Mouse (Mus musculus): ENCODE data around the gene Kat14. TPM values are rescaled to one million over a fixed set of nuclear protein-coding genes. Genes with fewer than 3 reads are reported as not detected.

Gene Kat14
- polyA plus RNA-seq (2014; fragmentation: Nextera tagmentation; extraction: Ambion mirVana): 21.0 and 22.0 TPM in 2 replicates

- Histone ChIP-seq H3K27me3 (replicated peaks; ENCODE audit: control insufficient read depth, insufficient read depth, low read length) (no peaks in the 10 kb centered on the region), H3K9me3 (replicated peaks; ENCODE audit: control insufficient read depth, low read length) (no peaks in the 10 kb centered on the region), H3K27ac (ENCODE audit: low read depth, low read length) (peak within 1 kb of the TSS; percentile 86), H3K4me3 (ENCODE audit: low read depth, low read length) (peak within 1 kb of the TSS; percentile 88), H3K4me1 (ENCODE audit: control insufficient read depth, insufficient read depth, low read length) (peaks cover 9% of the 10 kb centered on the region; the same call in 1 of the 2 replicates), H3K36me3 (ENCODE audit: control insufficient read depth, insufficient read depth, low read length) (peaks cover 6% of the 10 kb centered on the region), H3K9ac (ENCODE audit: low read length) (peak within 1 kb of the TSS; percentile 92), H3K4me2 (ENCODE audit: low read length) (peak within 1 kb of the TSS; percentile 80)
- DNase-seq (ENCODE audit: low spot score) (peak; percentile 97), ATAC-seq (peak; percentile 97)
- WGBS: 10% methylated on average over 33 of the region's 38 CpGs
These were observed at the start of gene Kat14, which contains the start of gene Pet117 for GRCm38 (mm10) chr2:144368400-144369019. TSS of gene Kat14 (plus strand) at chr2:144368983. TSS of gene Pet117 (plus strand) at chr2:144368996.

- H3K4me3 ChIP-seq (ENCODE audit: low read depth, low read length): no peak overlapping the region
- ATAC-seq (no peak), DNase-seq (ENCODE audit: low spot score) (no peak)
- H3K36me3 ChIP-seq (ENCODE audit: control insufficient read depth, insufficient read depth, low read length): no peaks in the 10 kb centered on the region
- H3K27ac ChIP-seq (ENCODE audit: low read depth, low read length): no peak overlapping the region
- no peak overlapping the region for H3K4me2 ChIP-seq (ENCODE audit: low read length)
- H3K27me3 ChIP-seq (replicated peaks; ENCODE audit: control insufficient read depth, insufficient read depth, low read length): peaks cover 6% of the 10 kb centered on the region; the same call in 1 of the 2 replicates
- no peaks in the 10 kb centered on the region for H3K4me1 ChIP-seq (ENCODE audit: control insufficient read depth, insufficient read depth, low read length)
- H3K9ac ChIP-seq (ENCODE audit: low read length): no peak overlapping the region
- no peaks in the 10 kb centered on the region for H3K9me3 ChIP-seq (replicated peaks; ENCODE audit: control insufficient read depth, low read length)
- 59% methylated on average over 3 of the region's 3 CpGs for WGBS
These were observed 44.6 kb upstream of the Kat14 start for GRCm38 (mm10) chr2:144324218-144324617.

- Histone ChIP-seq H3K9ac (ENCODE audit: low read length) (no peak overlapping the region), H3K4me2 (ENCODE audit: low read length) (no peak overlapping the region), H3K4me3 (ENCODE audit: low read depth, low read length) (no peak overlapping the region), H3K9me3 (replicated peaks; ENCODE audit: control insufficient read depth, low read length) (no peaks in the 10 kb centered on the region), H3K27me3 (replicated peaks; ENCODE audit: control insufficient read depth, insufficient read depth, low read length) (peaks cover 55% of the 10 kb centered on the region), H3K36me3 (ENCODE audit: control insufficient read depth, insufficient read depth, low read length) (no peaks in the 10 kb centered on the region), H3K27ac (ENCODE audit: low read depth, low read length) (no peak overlapping the region), H3K4me1 (ENCODE audit: control insufficient read depth, insufficient read depth, low read length) (peaks cover 16% of the 10 kb centered on the region)
- ATAC-seq (no peak), DNase-seq (ENCODE audit: low spot score) (no peak)
- 4% methylated on average over 10 of the region's 10 CpGs for WGBS
These were observed 39.3 kb upstream of the Kat14 start for GRCm38 (mm10) chr2:144329451-144329850.

GRCm38 (mm10) chr2:144329937-144330336 lies 38.8 kb upstream of the Kat14 start:
- H3K4me3 ChIP-seq (ENCODE audit: low read depth, low read length): no peak overlapping the region
- H3K4me2 ChIP-seq (ENCODE audit: low read length): no peak overlapping the region
- 3% methylated on average over 10 of the region's 10 CpGs for WGBS
- H3K27me3 ChIP-seq (replicated peaks; ENCODE audit: control insufficient read depth, insufficient read depth, low read length): peaks cover 57% of the 10 kb centered on the region
- peaks cover 16% of the 10 kb centered on the region for H3K4me1 ChIP-seq (ENCODE audit: control insufficient read depth, insufficient read depth, low read length)
- no peaks in the 10 kb centered on the region for H3K9me3 ChIP-seq (replicated peaks; ENCODE audit: control insufficient read depth, low read length)
- DNase-seq (ENCODE audit: low spot score) (no peak), ATAC-seq (no peak)
- no peak overlapping the region for H3K27ac ChIP-seq (ENCODE audit: low read depth, low read length)
- no peaks in the 10 kb centered on the region for H3K36me3 ChIP-seq (ENCODE audit: control insufficient read depth, insufficient read depth, low read length)
- H3K9ac ChIP-seq (ENCODE audit: low read length): no peak overlapping the region

- ATAC-seq: 0 out of 2 replicates have a peak, but pooled peaks have one; percentile 8
- H3K9ac ChIP-seq (ENCODE audit: low read length): peak overlapping the region; percentile 52
- DNase-seq (ENCODE audit: low spot score): peak; percentile 10
- H3K4me2 ChIP-seq (ENCODE audit: low read length): peak overlapping the region; percentile 91
- under 1% methylated on average over 40 of the region's 41 CpGs for WGBS
- peaks cover 16% of the 10 kb centered on the region for H3K4me1 ChIP-seq (ENCODE audit: control insufficient read depth, insufficient read depth, low read length)
- H3K27me3 ChIP-seq (replicated peaks; ENCODE audit: control insufficient read depth, insufficient read depth, low read length): peaks cover 60% of the 10 kb centered on the region
- H3K36me3 ChIP-seq (ENCODE audit: control insufficient read depth, insufficient read depth, low read length): no peaks in the 10 kb centered on the region
- H3K9me3 ChIP-seq (replicated peaks; ENCODE audit: control insufficient read depth, low read length): no peaks in the 10 kb centered on the region
- H3K27ac ChIP-seq (ENCODE audit: low read depth, low read length): no peak overlapping the region
- H3K4me3 ChIP-seq (ENCODE audit: low read depth, low read length): peak overlapping the region; percentile 46
These were observed 38.3 kb upstream of the Kat14 start for GRCm38 (mm10) chr2:144330352-144330959.

- under 1% methylated on average over 41 of the region's 50 CpGs for WGBS
- ATAC-seq (peak; percentile 56), DNase-seq (ENCODE audit: low spot score) (peak; percentile 36)
- no peak overlapping the region for H3K27ac ChIP-seq (ENCODE audit: low read depth, low read length)
- H3K36me3 ChIP-seq (ENCODE audit: control insufficient read depth, insufficient read depth, low read length): no peaks in the 10 kb centered on the region
- peaks cover 63% of the 10 kb centered on the region for H3K27me3 ChIP-seq (replicated peaks; ENCODE audit: control insufficient read depth, insufficient read depth, low read length)
- H3K9ac ChIP-seq (ENCODE audit: low read length): peak overlapping the region; percentile 52
- peak overlapping the region; percentile 91 for H3K4me2 ChIP-seq (ENCODE audit: low read length)
- peaks cover 16% of the 10 kb centered on the region for H3K4me1 ChIP-seq (ENCODE audit: control insufficient read depth, insufficient read depth, low read length)
- H3K4me3 ChIP-seq (ENCODE audit: low read depth, low read length): peak overlapping the region; percentile 46
- no peaks in the 10 kb centered on the region for H3K9me3 ChIP-seq (replicated peaks; ENCODE audit: control insufficient read depth, low read length)
These were observed 37.8 kb upstream of the Kat14 start for GRCm38 (mm10) chr2:144330960-144331371.

GRCm38 (mm10) chr2:144331401-144332302 lies 37.1 kb upstream of the Kat14 start, which contains the start of gene Ovol2:
TSS of gene Ovol2 (minus strand) at chr2:144332146.
- WGBS: 1% methylated on average over 59 of the region's 62 CpGs
- H3K9ac ChIP-seq (ENCODE audit: low read length): peak within 1 kb of the TSS; percentile 52
- peak within 1 kb of the TSS; percentile 46 for H3K4me3 ChIP-seq (ENCODE audit: low read depth, low read length)
- peaks cover 16% of the 10 kb centered on the region for H3K4me1 ChIP-seq (ENCODE audit: control insufficient read depth, insufficient read depth, low read length)
- no peaks in the 10 kb centered on the region for H3K9me3 ChIP-seq (replicated peaks; ENCODE audit: control insufficient read depth, low read length)
- H3K36me3 ChIP-seq (ENCODE audit: control insufficient read depth, insufficient read depth, low read length): no peaks in the 10 kb centered on the region
- ATAC-seq (peak; percentile 49), DNase-seq (ENCODE audit: low spot score) (no peak)
- H3K27ac ChIP-seq (ENCODE audit: low read depth, low read length): no peak within 1 kb of the TSS
- H3K4me2 ChIP-seq (ENCODE audit: low read length): peak within 1 kb of the TSS; percentile 91
- peaks cover 63% of the 10 kb centered on the region for H3K27me3 ChIP-seq (replicated peaks; ENCODE audit: control insufficient read depth, insufficient read depth, low read length)

GRCm38 (mm10) chr2:144332486-144332885 lies 36.3 kb upstream of the Kat14 start:
- Histone ChIP-seq H3K4me1 (ENCODE audit: control insufficient read depth, insufficient read depth, low read length) (peaks cover 16% of the 10 kb centered on the region), H3K27ac (ENCODE audit: low read depth, low read length) (no peak overlapping the region), H3K36me3 (ENCODE audit: control insufficient read depth, insufficient read depth, low read length) (no peaks in the 10 kb centered on the region), H3K4me3 (ENCODE audit: low read depth, low read length) (peak overlapping the region; percentile 46; the same call in 1 of the 2 replicates), H3K27me3 (replicated peaks; ENCODE audit: control insufficient read depth, insufficient read depth, low read length) (peaks cover 63% of the 10 kb centered on the region), H3K9ac (ENCODE audit: low read length) (no peak overlapping the region), H3K4me2 (ENCODE audit: low read length) (peak overlapping the region; percentile 43; the same call in 1 of the 2 replicates), H3K9me3 (replicated peaks; ENCODE audit: control insufficient read depth, low read length) (no peaks in the 10 kb centered on the region)
- WGBS: 6% methylated on average over 9 of the region's 9 CpGs
- ATAC-seq (no peak), DNase-seq (ENCODE audit: low spot score) (peak; percentile 11)

Data from forebrain, embryonic 14.5 days (tissue).